Mouse (Mus musculus) small intestine, adult 2 months (tissue): ENCODE measurements around the gene Cdkn2d.

Experiments
- CTCF ChIP-seq: fragments of 200-500 bp; IDR thresholded peaks from 2 replicates; pipeline ENCODE4 v1.5.1; 2012; ENCODE audit warnings: low read depth, mild to moderate bottlenecking, control low read depth, inconsistent platforms, low read length, moderate library complexity, mixed read lengths; ENCODE audit not compliant: insufficient replicate concordance, insufficient read length; ENCODE audit errors: extremely low read depth
- POLR2A ChIP-seq: fragments of 200-500 bp; IDR thresholded peaks from 2 replicates; pipeline ENCODE4 v1.6.1; 2012; ENCODE audit warnings: low read depth, mild to moderate bottlenecking, control low read depth, inconsistent platforms, low read length, moderate library complexity

DNA sequence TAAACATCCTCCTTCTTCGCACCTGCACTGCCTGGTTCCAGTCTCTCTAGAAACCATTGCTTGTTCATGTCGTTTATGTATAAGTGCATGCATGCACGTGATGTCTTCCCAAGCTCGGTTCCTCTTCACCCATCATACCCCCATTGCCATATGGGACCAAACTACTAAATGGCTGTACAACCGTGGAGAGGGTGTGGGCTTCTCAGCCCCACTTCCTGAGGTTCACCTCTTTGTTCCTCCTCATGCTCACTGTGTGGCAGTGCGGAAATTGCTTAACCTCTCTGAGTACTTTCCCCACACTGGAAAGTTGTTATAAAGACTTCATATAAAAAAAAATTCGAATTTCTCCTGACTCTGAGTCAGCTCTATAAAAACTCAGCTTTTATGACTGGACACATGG lies 25.5 kb upstream of the Cdkn2d start:
- TF ChIP-seq POLR2A (no peak), CTCF (no peak)
